Mouse (Mus musculus): ENCODE measurements around the gene Tbx1. TPM values are rescaled to one million over a fixed set of nuclear protein-coding genes. Genes with fewer than 3 reads are reported as not detected.

The Tbx1 gene
- polyA plus RNA-seq, 1 experiment from 2014 or later = 5.5 TPM

DNA sequence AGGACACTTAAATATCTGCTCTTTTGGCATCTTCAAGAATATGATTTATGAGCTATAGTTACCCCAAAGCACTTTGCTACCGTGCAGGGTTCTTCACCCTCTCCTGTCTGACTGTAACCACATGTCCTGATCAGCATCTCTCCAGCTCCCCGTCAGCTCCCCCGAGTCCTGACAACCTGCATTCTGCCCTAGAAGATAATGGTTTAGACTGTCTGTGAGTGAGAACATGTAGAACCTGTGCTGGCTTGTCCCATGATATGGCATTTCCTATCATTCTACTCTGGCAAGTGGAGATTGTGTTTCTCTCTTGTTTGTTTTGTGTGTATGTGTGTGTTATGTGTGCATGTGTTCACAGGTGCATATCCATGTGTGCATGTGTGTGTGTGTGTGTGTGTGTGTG, 7.5 kb upstream of the Tbx1 start:
- H3K36me3 ChIP-seq = no peaks in the 10 kb centered on the region
- H3K9me3 ChIP-seq = no peaks in the 10 kb centered on the region
- H3K4me2 ChIP-seq (replicated peaks) = no peak overlapping the region
- no peak overlapping the region for H3K4me3 ChIP-seq
- no peak overlapping the region for H3K9ac ChIP-seq
- H3K27ac ChIP-seq = no peak overlapping the region
- H3K4me1 ChIP-seq = no peaks in the 10 kb centered on the region
- peaks cover 34% of the 10 kb centered on the region for H3K27me3 ChIP-seq (replicated peaks)
- 86% methylated on average over 3 of the region's 3 CpGs for WGBS
- ATAC-seq (ENCODE audit: low FRiP score, low read depth) = no peak

DNA sequence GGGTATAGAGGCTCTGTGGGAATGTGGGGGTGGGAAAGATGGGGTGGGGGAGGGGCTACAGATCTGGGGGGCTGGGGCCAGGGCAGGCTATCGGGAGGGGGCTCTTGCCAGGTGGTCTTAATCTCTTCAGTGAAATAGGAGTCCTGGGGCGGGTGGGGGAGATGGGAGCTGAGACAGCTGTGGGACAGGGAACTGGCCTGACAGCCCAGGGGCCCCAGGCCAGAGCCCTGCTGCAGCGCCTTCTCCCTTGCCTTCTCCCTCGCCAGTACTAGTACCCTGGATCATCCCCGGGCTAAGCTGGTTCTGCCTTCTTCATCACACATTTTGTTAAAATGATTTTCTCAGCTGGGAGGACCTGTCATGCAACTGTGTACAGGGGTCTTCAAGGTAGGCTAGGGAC, 5.8 kb upstream of the Tbx1 start:
- no peak for ATAC-seq (ENCODE audit: low FRiP score, low read depth)
- 53% methylated on average over 5 of the region's 5 CpGs for WGBS
- Histone ChIP-seq H3K4me2 (replicated peaks) (no peak overlapping the region), H3K27me3 (replicated peaks) (peaks cover 49% of the 10 kb centered on the region), H3K36me3 (no peaks in the 10 kb centered on the region), H3K27ac (no peak overlapping the region), H3K4me3 (no peak overlapping the region), H3K9me3 (no peaks in the 10 kb centered on the region), H3K9ac (no peak overlapping the region), H3K4me1 (peaks cover 5% of the 10 kb centered on the region; the same call in 1 of the 2 replicates)

DNA sequence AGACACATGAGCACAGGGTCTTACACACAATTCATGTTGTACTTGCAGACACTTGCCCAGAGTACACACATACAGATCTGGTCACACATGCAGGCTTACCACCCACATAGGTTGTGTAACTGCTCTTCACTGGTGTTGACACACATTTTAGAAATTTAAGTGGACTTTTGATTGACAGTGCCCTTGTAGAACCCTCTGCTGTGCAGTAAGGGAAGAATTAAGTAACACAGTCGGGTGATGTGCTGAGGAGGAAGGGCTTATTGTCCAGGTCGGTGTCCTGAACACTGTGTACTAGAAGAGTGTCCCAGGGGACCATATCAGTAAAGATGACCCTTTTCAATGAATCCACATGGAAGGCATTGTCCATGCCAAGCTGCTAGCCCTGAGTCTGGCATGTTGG, 3.5 kb upstream of the Tbx1 start:
- Histone ChIP-seq H3K27me3 (replicated peaks) (peaks cover 69% of the 10 kb centered on the region), H3K9ac (no peak overlapping the region), H3K4me3 (no peak overlapping the region), H3K4me2 (replicated peaks) (no peak overlapping the region), H3K36me3 (no peaks in the 10 kb centered on the region), H3K4me1 (peaks cover 12% of the 10 kb centered on the region), H3K9me3 (no peaks in the 10 kb centered on the region), H3K27ac (no peak overlapping the region)
- no peak for ATAC-seq (ENCODE audit: low FRiP score, low read depth)
- 77% methylated on average over 2 of the region's 2 CpGs for WGBS

DNA sequence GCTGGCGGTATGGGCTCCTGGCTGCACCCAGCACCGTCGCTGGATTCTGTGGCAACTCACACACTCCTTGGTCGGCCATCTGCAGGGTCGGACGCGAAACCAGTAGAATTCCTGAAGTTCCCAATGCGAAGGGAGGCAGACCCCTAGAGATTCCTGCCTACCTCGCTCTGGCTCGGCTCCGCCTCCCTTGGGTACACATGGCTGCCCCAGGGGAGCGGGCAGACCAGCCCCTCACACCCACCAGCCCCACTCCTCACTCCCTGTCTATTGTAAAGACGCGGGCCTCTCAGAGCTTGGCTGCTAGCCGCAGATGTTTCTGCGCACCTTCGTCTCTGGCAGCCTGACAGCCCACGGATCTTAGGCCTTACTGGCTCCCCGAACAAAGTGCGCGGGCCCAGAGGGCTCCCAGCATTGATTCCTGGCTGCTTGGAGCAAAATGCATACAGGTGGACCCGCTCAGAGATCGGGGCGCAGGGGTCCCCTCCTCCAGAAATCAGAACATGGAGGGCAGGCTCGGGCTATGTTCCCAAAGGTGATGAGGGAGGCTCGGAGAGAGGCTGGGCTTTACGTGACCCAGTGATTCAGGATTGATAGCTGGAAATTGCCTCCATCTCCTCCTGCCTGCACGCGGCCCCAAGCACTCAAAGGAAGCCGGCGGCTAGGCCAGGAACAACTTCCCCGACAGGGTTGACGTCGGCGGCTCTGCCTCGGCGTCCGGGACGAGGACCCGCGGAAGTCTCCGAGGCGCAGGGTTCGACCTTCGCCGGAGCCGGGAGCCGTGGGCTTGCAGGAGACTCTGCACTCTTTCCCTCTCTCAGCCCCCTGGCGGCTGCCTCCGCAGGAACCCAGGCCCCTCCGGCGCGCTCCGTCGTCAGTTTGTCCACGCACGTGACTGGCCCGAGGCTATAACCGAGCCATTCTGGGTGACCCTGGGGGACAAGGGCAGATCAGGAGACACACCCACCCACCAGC, 862 bp upstream of the Tbx1 start:
- H3K27ac ChIP-seq = no peak overlapping the region
- peaks cover 22% of the 10 kb centered on the region for H3K4me1 ChIP-seq
- H3K4me2 ChIP-seq (replicated peaks) = peak overlapping the region; percentile 45
- no peaks in the 10 kb centered on the region for H3K9me3 ChIP-seq
- WGBS = under 1% methylated on average over 59 of the region's 59 CpGs
- no peaks in the 10 kb centered on the region for H3K36me3 ChIP-seq
- no peak overlapping the region for H3K9ac ChIP-seq
- 0 out of 2 replicates have a peak overlapping the region, but pooled peaks have one; percentile 11 for H3K4me3 ChIP-seq
- H3K27me3 ChIP-seq (replicated peaks) = peaks cover 86% of the 10 kb centered on the region
- 0 out of 2 replicates have a peak, but pooled peaks have one; percentile 17 for ATAC-seq (ENCODE audit: low FRiP score, low read depth)

DNA sequence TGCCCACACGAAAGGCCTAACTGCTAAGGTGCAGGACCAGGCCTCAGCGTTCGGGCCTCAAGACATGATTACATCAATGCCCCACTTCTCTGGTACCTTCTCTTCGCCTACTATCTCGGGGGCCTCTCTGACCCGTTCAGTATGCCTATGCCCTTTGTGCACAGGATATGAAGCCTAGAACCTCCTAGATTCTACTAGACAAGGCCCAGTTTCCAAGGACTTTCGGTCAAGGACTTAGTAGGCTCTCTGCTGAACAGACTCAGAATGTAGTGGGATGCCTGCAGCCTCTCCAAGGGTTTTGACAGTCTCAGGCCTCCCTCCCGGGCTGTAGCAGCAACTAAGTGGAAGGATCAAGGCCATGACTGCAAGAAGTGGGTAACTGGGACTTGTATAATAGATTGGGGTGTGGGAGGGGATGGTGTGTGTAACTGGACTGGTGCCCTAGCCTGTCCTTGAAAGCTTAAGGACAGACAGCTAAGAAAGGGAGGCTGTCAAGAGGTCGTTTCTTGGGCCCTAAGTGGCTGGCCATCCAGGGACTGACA, 1.3 kb downstream of the Tbx1 start:
- no peak overlapping the region; the same call in 1 of the 2 replicates for H3K4me3 ChIP-seq
- H3K9ac ChIP-seq = no peak overlapping the region
- no peak for ATAC-seq (ENCODE audit: low FRiP score, low read depth)
- no peaks in the 10 kb centered on the region for H3K9me3 ChIP-seq
- H3K4me2 ChIP-seq (replicated peaks) = peak overlapping the region; percentile 46; the same call in 1 of the 2 replicates
- H3K36me3 ChIP-seq = no peaks in the 10 kb centered on the region
- H3K4me1 ChIP-seq = peaks cover 24% of the 10 kb centered on the region
- no peak overlapping the region for H3K27ac ChIP-seq
- H3K27me3 ChIP-seq (replicated peaks) = peaks cover 93% of the 10 kb centered on the region
- 7% methylated on average over 9 of the region's 9 CpGs for WGBS

DNA sequence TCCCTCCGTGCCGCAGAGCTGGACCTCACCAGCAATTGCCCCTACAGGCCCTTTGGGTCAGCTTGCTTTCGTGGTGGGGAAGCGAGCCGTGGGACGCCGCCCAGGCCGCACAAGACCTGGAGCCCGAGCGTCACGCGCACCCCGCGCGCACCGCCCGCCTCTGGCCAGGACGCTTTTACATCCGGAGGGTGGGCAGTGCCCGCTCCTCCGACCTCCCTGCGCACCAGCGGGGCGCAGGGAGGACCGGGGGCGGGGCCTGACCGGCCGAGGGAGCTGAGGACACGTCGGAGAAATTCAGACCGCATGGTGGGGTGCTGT, 1.8 kb downstream of the Tbx1 start:
- WGBS = under 1% methylated on average over 31 of the region's 31 CpGs
- Histone ChIP-seq H3K27ac (no peak overlapping the region), H3K9me3 (no peaks in the 10 kb centered on the region), H3K27me3 (replicated peaks) (peaks cover 96% of the 10 kb centered on the region), H3K4me2 (replicated peaks) (peak overlapping the region; percentile 46; the same call in 1 of the 2 replicates), H3K4me1 (peaks cover 24% of the 10 kb centered on the region), H3K4me3 (peak overlapping the region; percentile 7; the same call in 1 of the 2 replicates), H3K9ac (no peak overlapping the region), H3K36me3 (no peaks in the 10 kb centered on the region)
- no peak for ATAC-seq (ENCODE audit: low FRiP score, low read depth)

DNA sequence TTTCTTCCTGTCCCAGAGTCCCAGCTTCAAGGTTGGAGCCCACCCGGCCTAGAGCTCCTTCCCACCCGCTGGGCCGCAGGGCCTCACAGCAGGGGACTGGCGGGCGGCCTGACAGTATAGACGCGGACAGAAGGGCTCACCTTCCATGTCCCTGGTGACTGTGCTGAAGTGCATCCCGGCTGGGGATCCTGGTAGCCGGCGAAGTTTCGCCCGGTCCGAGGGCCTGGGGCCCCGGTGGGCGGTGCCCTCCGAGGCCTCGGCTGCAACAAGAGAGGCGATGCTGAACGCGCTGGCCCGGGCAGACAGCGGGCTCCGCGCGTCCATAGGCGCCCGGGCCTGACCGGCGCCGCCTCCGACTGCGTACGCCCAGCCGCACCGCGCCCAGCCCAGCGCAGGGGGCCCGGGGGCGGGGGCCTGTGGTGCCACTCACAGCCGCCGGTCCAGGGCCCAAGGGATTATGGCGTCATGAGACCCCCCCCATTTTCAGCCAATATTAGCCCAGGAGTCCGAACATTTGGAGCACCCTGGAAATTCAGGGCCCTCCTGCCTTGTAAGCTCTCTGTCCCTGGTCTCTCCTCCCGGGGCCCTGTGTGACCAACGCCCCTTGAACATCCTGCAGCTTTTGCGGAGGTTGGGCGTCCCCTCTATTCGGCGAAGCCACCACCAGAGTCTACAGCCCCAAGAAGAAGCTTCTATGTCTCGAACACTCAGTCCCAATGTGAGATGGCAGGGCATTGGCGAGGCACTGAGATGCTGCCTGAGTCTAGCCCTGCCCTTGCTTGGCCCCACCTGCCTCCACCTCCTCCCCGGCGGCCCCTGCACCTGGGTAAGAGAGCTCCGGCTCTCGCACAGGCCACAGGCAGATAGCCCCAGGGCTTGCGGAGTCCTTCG, 2.4 kb downstream of the Tbx1 start:
- WGBS = under 1% methylated on average over 57 of the region's 57 CpGs
- H3K9ac ChIP-seq = 0 out of 2 replicates have a peak overlapping the region, but pooled peaks have one; percentile 29
- no peaks in the 10 kb centered on the region for H3K36me3 ChIP-seq
- H3K4me3 ChIP-seq = peak overlapping the region; percentile 27
- H3K4me1 ChIP-seq = peaks cover 24% of the 10 kb centered on the region
- no peak for ATAC-seq (ENCODE audit: low FRiP score, low read depth)
- H3K27me3 ChIP-seq (replicated peaks) = peaks cover 96% of the 10 kb centered on the region
- peak overlapping the region; percentile 46 for H3K4me2 ChIP-seq (replicated peaks)
- H3K27ac ChIP-seq = no peak overlapping the region
- H3K9me3 ChIP-seq = no peaks in the 10 kb centered on the region

DNA sequence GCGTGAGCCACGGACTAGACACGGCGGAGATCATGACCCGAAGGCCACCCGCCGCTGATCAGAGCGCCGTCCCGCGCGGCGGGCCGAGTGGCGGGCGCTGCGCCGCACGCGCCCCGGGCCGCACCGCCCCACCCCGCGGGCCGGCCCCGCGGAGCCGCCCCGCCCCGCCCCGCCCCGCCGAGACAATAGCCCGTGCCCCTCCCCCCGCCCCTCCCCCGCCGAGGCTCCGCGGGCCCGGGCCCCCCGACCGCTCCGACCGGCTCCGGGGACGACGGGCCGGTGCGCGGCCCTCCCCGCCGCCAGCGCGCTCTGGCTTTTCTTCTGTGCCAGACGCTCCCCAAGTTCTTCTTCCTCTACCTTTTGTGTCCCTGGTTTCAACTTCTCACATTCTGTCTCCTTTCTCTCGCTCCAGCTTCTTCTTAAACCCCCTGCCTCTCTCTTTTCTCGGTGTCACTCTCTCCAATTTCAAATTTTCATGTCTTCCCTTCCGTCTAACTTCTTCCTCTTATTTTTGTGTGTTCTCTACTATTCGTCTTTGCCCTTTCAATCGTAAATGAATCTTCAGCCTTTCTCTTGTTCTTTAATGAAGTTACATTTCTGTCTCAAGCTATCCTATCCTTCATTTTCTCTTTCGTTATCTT, 3.4 kb downstream of the Tbx1 start:
- Histone ChIP-seq H3K9me3 (no peaks in the 10 kb centered on the region), H3K4me2 (replicated peaks) (peak overlapping the region; percentile 64), H3K9ac (0 out of 2 replicates have a peak overlapping the region, but pooled peaks have one; percentile 42), H3K27ac (no peak overlapping the region), H3K36me3 (no peaks in the 10 kb centered on the region), H3K4me3 (peak overlapping the region; percentile 37), H3K27me3 (replicated peaks) (peaks cover 99% of the 10 kb centered on the region), H3K4me1 (peaks cover 32% of the 10 kb centered on the region)
- 2% methylated on average over 41 of the region's 62 CpGs for WGBS
- ATAC-seq (ENCODE audit: low FRiP score, low read depth) = no peak

DNA sequence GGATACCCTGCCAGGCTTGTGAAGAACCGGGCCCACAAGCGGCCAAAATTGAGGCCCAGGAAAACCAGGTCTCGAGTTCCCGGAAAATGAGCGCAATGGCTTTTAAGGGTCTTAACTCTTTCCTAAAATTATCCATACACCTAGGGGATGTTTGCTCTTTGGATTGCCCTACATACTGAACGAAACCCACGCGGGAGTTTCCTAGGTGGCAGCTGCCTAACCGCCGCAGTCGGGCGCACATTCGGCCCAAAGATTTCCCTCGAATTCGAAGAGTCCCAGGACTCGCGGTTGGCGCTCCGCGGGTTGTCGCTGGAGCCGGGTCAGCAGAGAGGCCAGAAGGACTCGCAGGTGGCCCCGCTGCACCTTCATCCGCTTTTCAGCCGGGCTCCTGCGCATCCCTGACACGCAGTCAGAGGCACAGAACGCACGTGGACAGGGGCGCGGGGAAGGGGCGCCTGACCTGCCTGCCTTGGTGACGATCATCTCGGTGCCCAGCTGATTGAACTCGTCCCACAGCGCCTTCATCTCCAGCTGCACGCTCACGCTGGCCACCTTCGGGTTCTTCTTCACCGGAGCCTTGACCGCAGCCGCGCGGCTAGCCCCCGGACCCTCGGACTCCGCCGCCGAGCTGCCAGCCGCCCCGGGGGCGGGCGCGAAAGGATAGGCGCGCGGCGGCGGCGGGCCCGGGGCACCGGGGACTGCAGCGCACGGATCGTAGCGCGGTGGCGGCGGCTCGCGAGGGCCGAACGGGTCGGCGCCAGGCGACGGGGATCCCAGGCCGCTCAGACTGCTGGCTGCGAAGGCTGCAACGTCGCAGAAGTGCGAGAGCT, 4.2 kb downstream of the Tbx1 start:
- H3K9ac ChIP-seq = 0 out of 2 replicates have a peak overlapping the region, but pooled peaks have one; percentile 42
- H3K4me1 ChIP-seq = peaks cover 35% of the 10 kb centered on the region
- H3K9me3 ChIP-seq = no peaks in the 10 kb centered on the region
- ATAC-seq (ENCODE audit: low FRiP score, low read depth) = no peak
- peak overlapping the region; percentile 64 for H3K4me2 ChIP-seq (replicated peaks)
- peaks cover 99% of the 10 kb centered on the region for H3K27me3 ChIP-seq (replicated peaks)
- 1% methylated on average over 83 of the region's 83 CpGs for WGBS
- no peaks in the 10 kb centered on the region for H3K36me3 ChIP-seq
- H3K27ac ChIP-seq = no peak overlapping the region
- H3K4me3 ChIP-seq = peak overlapping the region; percentile 37

DNA sequence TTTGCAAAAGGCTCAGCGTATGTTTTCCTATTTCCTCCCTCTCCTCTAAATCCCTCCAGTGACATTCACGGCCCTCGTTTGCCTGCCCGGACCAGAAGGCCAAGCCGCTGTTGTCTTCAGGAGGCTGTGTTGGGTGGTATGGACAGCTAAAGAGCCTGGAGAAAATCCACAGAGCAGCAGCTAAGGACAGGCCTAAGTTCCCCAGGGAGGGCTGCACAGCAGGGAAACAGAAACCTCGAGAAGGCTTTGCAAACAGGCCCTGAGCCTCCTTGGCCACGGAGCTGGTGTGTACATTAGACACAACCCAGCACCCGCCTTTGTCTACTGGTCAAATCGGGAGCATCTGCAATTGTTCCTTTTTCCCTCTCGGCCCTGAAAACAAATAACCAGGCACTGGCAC, 4.8 kb downstream of the Tbx1 start:
- Histone ChIP-seq H3K36me3 (no peaks in the 10 kb centered on the region), H3K4me1 (peaks cover 33% of the 10 kb centered on the region), H3K4me2 (replicated peaks) (peak overlapping the region; percentile 64), H3K4me3 (0 out of 2 replicates have a peak overlapping the region, but pooled peaks have one; percentile 2), H3K27ac (no peak overlapping the region), H3K27me3 (replicated peaks) (peaks cover 99% of the 10 kb centered on the region), H3K9ac (no peak overlapping the region), H3K9me3 (no peaks in the 10 kb centered on the region)
- no peak for ATAC-seq (ENCODE audit: low FRiP score, low read depth)
- WGBS = 2% methylated on average over 10 of the region's 10 CpGs
